Mouse (Mus musculus): ENCODE results near the gene Sftpa1. TPM values are rescaled to one million over a fixed set of nuclear protein-coding genes. Genes with fewer than 3 reads are reported as not detected.

The Sftpa1 gene
- total and polyA plus RNA-seq, 2 experiments = 0.46 to 0.48 TPM

- H3K4me1 ChIP-seq (ENCODE audit: control insufficient read depth, insufficient read depth, low read length) = no peaks in the 10 kb centered on the region
- no peak within 1 kb of the TSS for H3K9ac ChIP-seq (ENCODE audit: low read depth, low read length)
- H3K27ac ChIP-seq (replicated peaks; ENCODE audit: insufficient read depth, low read depth, low read length) = no peak within 1 kb of the TSS
- H3K79me2 ChIP-seq (ENCODE audit: control insufficient read depth, insufficient read depth, low read length) = no peaks in the 10 kb centered on the region
- DNase-seq (ENCODE audit: extremely low read depth, low read depth, low spot score) = no peak
- H3K4me3 ChIP-seq (ENCODE audit: insufficient read depth, low read depth, low read length) = no peak within 1 kb of the TSS
- TF ChIP-seq CTCF (IDR thresholded peaks at IDR 0.05; ENCODE audit: low read depth, low read length) (no peak), POLR2A (IDR thresholded peaks at IDR 0.05; ENCODE audit: extremely low read depth, insufficient read depth, low read length) (no peak)
- H3K27me3 ChIP-seq (ENCODE audit: control insufficient read depth, insufficient read depth, low read length) = no peaks in the 10 kb centered on the region
- H3K36me3 ChIP-seq (ENCODE audit: control insufficient read depth, insufficient read depth, low read length) = no peaks in the 10 kb centered on the region
- 81% methylated on average over 4 of the region's 4 CpGs for WGBS
Measured at GRCm38 (mm10) chr14:41185059-41185821, 53.7 kb downstream of the Sftpa1 start, which contains the start of gene Sftpd. Gene Sftpd, minus strand, starts transcription at chr14:41185149.

Other genes starting within 250 kb of the Sftpa1 start
- 0.13 and 0.18 TPM in 2 replicates for gene Sh2d4b, start 238.5 kb upstream of the Sftpa1 start, total RNA-seq (2014; rRNA removed)
- gene Sh2d4b, start 238.5 kb upstream of the Sftpa1 start, polyA plus RNA-seq (2012; rRNA removed) = not detected in 2 replicates
- gene Tspan14, start 165.0 kb upstream of the Sftpa1 start, total RNA-seq (2014; rRNA removed) = 13.3 and 15.4 TPM in 2 replicates
- 28.5 and 30.4 TPM in 2 replicates for gene Tspan14, start 165.0 kb upstream of the Sftpa1 start, polyA plus RNA-seq (2012; rRNA removed)
- gene Fam213a, start 118.0 kb upstream of the Sftpa1 start, total RNA-seq (2014; rRNA removed) = 63.2 and 66.3 TPM in 2 replicates
- 25.5 and 42.2 TPM in 2 replicates for gene Fam213a, start 118.0 kb upstream of the Sftpa1 start, polyA plus RNA-seq (2012; rRNA removed)
- not detected in 2 replicates for gene Dydc2, start 62.6 kb upstream of the Sftpa1 start, total RNA-seq (2014; rRNA removed)
- not detected in 2 replicates for gene Dydc2, start 62.6 kb upstream of the Sftpa1 start, polyA plus RNA-seq (2012; rRNA removed)
- gene Dydc1, start 58.9 kb upstream of the Sftpa1 start, total RNA-seq (2014; rRNA removed) = not detected in 2 replicates
- not detected in 2 replicates for gene Dydc1, start 58.9 kb upstream of the Sftpa1 start, polyA plus RNA-seq (2012; rRNA removed)
- 2,681 and 2,768 TPM in 2 replicates for gene Mat1a, start 26.7 kb upstream of the Sftpa1 start, total RNA-seq (2014; rRNA removed)
- 1,412 and 1,958 TPM in 2 replicates for gene Mat1a, start 26.7 kb upstream of the Sftpa1 start, polyA plus RNA-seq (2012; rRNA removed)
- gene Mbl1, start 19.7 kb downstream of the Sftpa1 start, total RNA-seq (2014; rRNA removed) = 199 and 293 TPM in 2 replicates
- gene Mbl1, start 19.7 kb downstream of the Sftpa1 start, polyA plus RNA-seq (2012; rRNA removed) = 92.4 and 106 TPM in 2 replicates
- gene Sftpd, start 53.4 kb downstream of the Sftpa1 start, total RNA-seq (2014; rRNA removed) = 0.20 and 0.28 TPM in 2 replicates
- gene Sftpd, start 53.4 kb downstream of the Sftpa1 start, polyA plus RNA-seq (2012; rRNA removed) = not detected in 2 replicates
- gene Gm2832, start 147.0 kb downstream of the Sftpa1 start, total RNA-seq (2014; rRNA removed) = not detected in 2 replicates
- gene Gm2832, start 147.0 kb downstream of the Sftpa1 start, polyA plus RNA-seq (2012; rRNA removed) = not detected in 2 replicates
- not detected in 2 replicates for gene Gm5798, start 216.8 kb downstream of the Sftpa1 start, total RNA-seq (2014; rRNA removed)
- gene Gm5798, start 216.8 kb downstream of the Sftpa1 start, polyA plus RNA-seq (2012; rRNA removed) = not detected in 2 replicates

Measured in liver, adult 2 months (tissue).